Mouse (Mus musculus): Measurements from ENCODE around the gene Ykt6. TPM values are rescaled to one million over a fixed set of nuclear protein-coding genes. Genes with fewer than 3 reads are reported as not detected.
A peak's percentile ranks its signal among the peaks of the same experiment; 100 is the strongest.

The Ykt6 gene
- total RNA-seq, 2 experiments from 2014 or later: 75.8 to 79.8 TPM

DNA sequence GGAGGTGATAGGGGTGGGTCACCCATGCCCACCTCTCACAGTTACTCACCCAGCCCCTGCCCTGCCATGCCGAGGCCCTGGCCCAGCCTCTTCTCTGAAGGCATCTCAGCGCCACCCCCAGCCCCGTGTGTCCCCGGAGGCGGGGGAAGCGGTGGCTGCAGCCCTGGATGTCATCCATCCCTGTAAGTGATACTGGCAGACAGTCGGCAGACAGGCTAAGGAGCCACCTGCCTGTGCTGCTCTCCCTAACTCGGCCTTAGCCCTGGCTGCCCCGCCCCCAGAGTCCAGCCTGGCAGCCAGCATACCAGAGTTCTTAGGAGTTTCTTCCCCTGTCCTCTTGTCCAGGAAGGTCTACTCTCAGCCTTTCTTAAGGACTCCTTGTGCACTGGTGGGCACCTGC is 20.6 kb downstream of the Ykt6 start:
- H3K27ac ChIP-seq: peak overlapping the region; percentile 47

GRCm38 (mm10) chr11:5979088-5979487 is 23.6 kb downstream of the Ykt6 start:
- H3K27ac ChIP-seq: no peak overlapping the region

More for the DNA sequence above, 20.6 kb downstream of the Ykt6 start:
- H3K4me3 ChIP-seq: no peak overlapping the region
- no peak for DNase-seq (ENCODE audit: extremely low spot score in 1 of 2, low spot score in 2 of 2)
- intact Hi-C loops (cut with DNase I): no loop called here
- no peak for TF ChIP-seq CTCF (IDR thresholded peaks at IDR 0.05)

DNA sequence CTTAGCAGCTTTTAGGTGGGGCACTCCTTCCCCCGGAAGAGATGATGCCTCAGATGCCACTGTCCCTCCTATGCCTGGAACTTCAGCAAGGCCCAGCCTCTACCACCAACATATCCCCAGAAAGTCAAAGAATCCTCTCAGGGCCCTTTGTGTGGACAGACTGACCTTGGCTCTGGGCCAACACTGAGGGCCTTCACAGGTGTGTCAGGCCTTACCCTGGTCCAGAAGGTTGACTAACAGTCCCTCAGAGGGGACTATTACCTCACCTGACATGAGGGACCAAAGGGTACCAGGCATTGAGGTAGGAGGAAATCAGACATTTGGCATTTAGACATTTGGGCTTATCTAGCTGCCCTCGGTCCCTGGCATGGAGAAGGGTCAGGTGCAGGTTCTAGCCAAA is 24.6 kb downstream of the Ykt6 start:
- no peak overlapping the region for H3K27ac ChIP-seq
- no peak overlapping the region for H3K4me3 ChIP-seq
- TF ChIP-seq CTCF (IDR thresholded peaks at IDR 0.05): no peak
- DNase-seq (ENCODE audit: extremely low spot score in 1 of 2, low spot score in 2 of 2): no peak
- intact Hi-C loops (cut with DNase I): no loop called here

More at GRCm38 (mm10) chr11:5979088-5979487, 23.6 kb downstream of the Ykt6 start:
- intact Hi-C loops (cut with DNase I): no loop called here
- no peak overlapping the region for H3K4me3 ChIP-seq
- no peak for DNase-seq (ENCODE audit: extremely low spot score in 1 of 2, low spot score in 2 of 2)
- TF ChIP-seq CTCF (IDR thresholded peaks at IDR 0.05): peak; percentile 13; the same call in 1 of the 2 replicates

DNA sequence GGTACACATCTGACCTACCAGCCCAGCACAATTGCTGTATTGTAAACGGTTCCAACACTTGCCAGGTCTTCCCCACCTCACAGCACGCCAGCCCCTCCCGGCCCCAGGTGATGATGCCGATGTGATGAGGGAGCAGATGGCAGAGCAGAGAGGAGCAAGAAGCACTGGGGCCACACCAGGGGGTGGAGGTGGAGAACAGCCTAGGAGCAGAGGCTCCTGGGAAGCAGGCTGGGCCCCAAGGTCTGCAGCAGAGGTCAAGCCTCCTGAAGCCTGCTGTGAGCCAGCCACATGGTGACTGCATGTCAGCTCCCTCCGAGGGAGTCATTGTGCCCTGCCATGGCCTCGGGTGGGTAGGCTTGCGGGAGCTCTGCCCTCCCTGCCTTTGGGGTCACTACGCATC is 25.1 kb downstream of the Ykt6 start:
- no peak for TF ChIP-seq CTCF (IDR thresholded peaks at IDR 0.05)
- intact Hi-C loops (cut with DNase I): no loop called here
- no peak for DNase-seq (ENCODE audit: extremely low spot score in 1 of 2, low spot score in 2 of 2)
- 0 out of 2 replicates have a peak overlapping the region, but pooled peaks have one; percentile 8 for H3K27ac ChIP-seq
- H3K4me3 ChIP-seq: no peak overlapping the region

DNA sequence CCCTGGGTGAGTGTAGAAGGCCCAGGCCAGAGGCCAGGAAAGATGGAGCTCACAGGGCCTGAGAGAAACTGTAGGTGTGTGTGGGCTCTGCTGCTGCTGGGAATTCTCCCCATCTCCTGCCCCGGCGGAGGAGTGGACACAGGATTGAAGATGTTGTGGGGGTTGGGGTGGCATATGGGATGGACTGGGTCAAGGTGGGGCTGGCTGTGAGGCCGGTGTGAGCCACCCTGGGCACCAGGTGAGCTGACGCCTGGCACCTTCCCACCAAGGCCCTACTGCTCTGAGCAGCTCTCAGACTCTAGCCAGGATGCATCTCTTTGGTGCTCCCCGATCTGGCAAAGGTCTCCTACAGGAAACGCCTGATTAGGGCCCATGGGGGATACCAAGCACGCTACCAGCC is 25.8 kb downstream of the Ykt6 start:
- DNase-seq (ENCODE audit: extremely low spot score in 1 of 2, low spot score in 2 of 2): no peak
- intact Hi-C loops (cut with DNase I): no loop called here
- H3K27ac ChIP-seq: no peak overlapping the region
- H3K4me3 ChIP-seq: no peak overlapping the region
- no peak for TF ChIP-seq CTCF (IDR thresholded peaks at IDR 0.05)

DNA sequence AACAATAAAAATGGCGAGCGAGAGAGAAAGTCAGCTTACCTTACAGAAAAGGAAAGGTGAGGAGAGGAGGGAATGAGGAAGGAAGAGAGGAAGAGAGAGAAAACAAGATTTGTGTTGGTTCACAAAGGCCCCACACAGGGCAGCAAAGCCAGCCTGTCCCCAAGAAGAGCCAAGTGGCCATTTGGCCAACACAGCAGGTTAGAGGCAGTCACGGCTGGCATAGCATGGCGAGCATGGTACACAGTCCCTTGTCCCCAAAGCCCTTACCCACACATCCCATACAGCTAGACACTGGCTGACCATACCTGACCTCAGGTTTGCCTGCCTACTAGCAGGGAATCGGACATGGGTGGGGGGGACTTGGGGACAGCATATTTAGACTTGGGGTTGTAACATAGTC is 28.1 kb downstream of the Ykt6 start:
- intact Hi-C loops (cut with DNase I): no loop called here
- Histone ChIP-seq H3K27ac (no peak overlapping the region), H3K4me3 (no peak overlapping the region)
- no peak for TF ChIP-seq CTCF (IDR thresholded peaks at IDR 0.05)
- DNase-seq (ENCODE audit: extremely low spot score in 1 of 2, low spot score in 2 of 2): no peak

GRCm38 (mm10) chr11:5988126-5988525 is 32.6 kb downstream of the Ykt6 start:
- TF ChIP-seq CTCF (IDR thresholded peaks at IDR 0.05): no peak
- DNase-seq (ENCODE audit: extremely low spot score in 1 of 2, low spot score in 2 of 2): no peak
- intact Hi-C loops (cut with DNase I): no loop called here
- no peak overlapping the region for H3K4me3 ChIP-seq
- no peak overlapping the region for H3K27ac ChIP-seq

DNA sequence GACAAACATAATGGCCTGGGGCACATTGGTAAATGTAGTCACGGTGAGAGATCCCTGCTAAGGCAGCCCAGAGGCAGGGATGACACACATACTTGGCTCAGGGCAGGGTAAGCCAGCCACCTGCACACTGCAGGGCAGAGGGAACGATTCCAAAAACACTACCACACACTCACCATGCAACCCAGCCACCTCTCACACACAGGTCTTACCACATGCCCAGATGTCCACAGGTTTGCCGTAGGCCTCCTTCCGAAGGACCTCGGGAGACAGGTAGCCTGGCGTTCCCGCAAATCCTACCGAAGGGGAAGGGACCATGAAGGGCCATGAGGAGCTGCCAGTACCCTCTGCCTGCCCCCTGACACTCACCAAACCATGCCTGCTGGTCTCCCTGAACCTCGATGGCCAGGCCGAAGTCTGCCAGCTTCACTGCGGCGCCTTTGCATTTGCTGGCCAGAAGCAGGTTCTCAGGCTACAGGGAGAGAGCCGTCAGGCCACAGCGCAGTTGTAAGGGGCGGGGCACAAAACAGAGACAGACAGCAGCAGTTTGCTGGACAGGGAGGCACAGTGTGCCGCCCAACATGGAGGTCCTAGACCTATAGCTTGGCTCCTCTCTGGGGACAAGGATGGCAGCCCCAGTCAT is 34.6 kb downstream of the Ykt6 start:
- no peak overlapping the region for H3K4me3 ChIP-seq
- intact Hi-C loops (cut with DNase I): loop anchor here (5.0 kb wide), 1 partner anchor 272 kb away; no protein-coding TSS in a partner anchor
- no peak for TF ChIP-seq CTCF (IDR thresholded peaks at IDR 0.05)
- no peak for DNase-seq (ENCODE audit: extremely low spot score in 1 of 2, low spot score in 2 of 2)
- no peak overlapping the region for H3K27ac ChIP-seq

- Histone ChIP-seq H3K4me3 (no peak overlapping the region), H3K27ac (peak overlapping the region; percentile 32; the same call in 1 of the 2 replicates)
- intact Hi-C loops (cut with DNase I): loop anchor here (1.0 to 5.0 kb wide), 2 partner anchors 197 to 271 kb away; no protein-coding TSS in a partner anchor
- DNase-seq (ENCODE audit: extremely low spot score in 1 of 2, low spot score in 2 of 2): no peak
- peak; percentile 63 for TF ChIP-seq CTCF (IDR thresholded peaks at IDR 0.05)
These were observed 35.4 kb downstream of the Ykt6 start for GRCm38 (mm10) chr11:5990910-5991309.

DNA sequence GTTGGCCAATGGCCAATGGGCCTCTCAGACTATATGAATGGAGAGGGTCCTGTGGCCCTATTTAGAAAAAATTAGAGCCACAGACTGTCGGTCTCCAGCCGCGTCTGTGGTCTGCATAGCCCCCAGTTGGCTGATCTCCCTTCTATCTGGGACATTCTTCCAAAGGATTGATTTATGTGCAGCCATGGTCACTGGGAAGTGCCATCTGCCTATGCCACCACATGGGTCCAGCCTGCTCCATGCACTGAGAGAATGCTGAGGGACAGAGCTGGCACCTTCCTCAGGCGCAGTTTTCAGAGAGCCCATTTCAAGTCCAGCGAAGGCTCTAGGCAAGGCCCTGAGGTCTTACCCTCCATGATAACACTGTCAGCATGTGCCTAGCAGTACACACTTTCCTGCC is 38.7 kb downstream of the Ykt6 start:
- TF ChIP-seq CTCF (IDR thresholded peaks at IDR 0.05): no peak
- H3K4me3 ChIP-seq: no peak overlapping the region
- H3K27ac ChIP-seq: no peak overlapping the region
- intact Hi-C loops (cut with DNase I): loop anchor here (5.0 kb wide), 1 partner anchor 268 kb away; no protein-coding TSS in a partner anchor
- DNase-seq (ENCODE audit: extremely low spot score in 1 of 2, low spot score in 2 of 2): no peak

DNA sequence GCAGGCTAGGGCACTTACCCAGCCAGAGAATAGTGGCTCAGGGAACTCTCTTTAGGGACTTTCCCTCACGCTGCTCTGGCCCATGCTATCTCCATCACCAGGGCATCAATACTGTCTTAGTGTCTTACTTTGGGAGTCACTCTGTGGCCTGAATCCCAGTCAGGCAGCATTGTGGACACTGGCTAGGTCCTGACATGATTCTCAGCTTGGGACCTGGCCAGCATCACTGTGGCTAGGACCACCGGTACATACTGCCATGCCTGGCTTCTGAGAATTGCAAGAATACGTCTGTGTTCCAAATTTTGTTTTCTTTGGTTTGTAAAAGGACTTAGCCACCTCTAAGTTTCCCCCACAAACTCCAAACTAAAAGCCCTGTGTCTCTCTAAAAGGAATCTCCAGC is 39.4 kb downstream of the Ykt6 start:
- intact Hi-C loops (cut with DNase I): loop anchor here (5.0 kb wide), 1 partner anchor 267 kb away; no protein-coding TSS in a partner anchor
- no peak for TF ChIP-seq CTCF (IDR thresholded peaks at IDR 0.05)
- Histone ChIP-seq H3K27ac (no peak overlapping the region), H3K4me3 (no peak overlapping the region)
- no peak for DNase-seq (ENCODE audit: extremely low spot score in 1 of 2, low spot score in 2 of 2)

- peak; percentile 78 to 79 for DNase-seq (ENCODE audit: extremely low spot score in 1 of 2, low spot score in 2 of 2)
- H3K27ac ChIP-seq: no peak overlapping the region
- intact Hi-C loops (cut with DNase I): loop anchor here (1.0 kb wide), 2 partner anchors 30 to 192 kb away; no protein-coding TSS in a partner anchor
- no peak overlapping the region for H3K4me3 ChIP-seq
- peak; percentile 96 for TF ChIP-seq CTCF (IDR thresholded peaks at IDR 0.05)
These were observed 40.5 kb downstream of the Ykt6 start for GRCm38 (mm10) chr11:5995989-5996388.

DNA sequence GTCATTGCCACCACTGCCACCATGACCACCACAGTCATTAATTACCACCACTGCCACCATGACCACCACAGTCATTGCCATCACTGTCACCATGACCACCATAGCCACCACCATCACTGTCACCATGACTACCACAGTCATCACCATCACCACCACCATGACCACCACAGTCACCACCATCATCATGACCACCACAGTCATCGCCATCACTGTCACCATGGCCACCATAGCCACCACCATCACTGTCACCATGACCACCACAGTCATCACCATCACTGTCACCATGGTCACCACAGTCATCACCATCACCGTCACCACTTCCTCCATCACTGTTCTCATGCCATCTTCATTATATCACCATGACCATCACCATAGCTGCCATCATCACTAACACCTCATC is 43.0 kb downstream of the Ykt6 start:
- H3K4me3 ChIP-seq: no peak overlapping the region
- TF ChIP-seq CTCF (IDR thresholded peaks at IDR 0.05): no peak
- intact Hi-C loops (cut with DNase I): no loop called here
- H3K27ac ChIP-seq: no peak overlapping the region
- DNase-seq (ENCODE audit: extremely low spot score in 1 of 2, low spot score in 2 of 2): no peak

Measured in left cerebral cortex, adult 2 months (tissue).